In the genomic region with DNA sequence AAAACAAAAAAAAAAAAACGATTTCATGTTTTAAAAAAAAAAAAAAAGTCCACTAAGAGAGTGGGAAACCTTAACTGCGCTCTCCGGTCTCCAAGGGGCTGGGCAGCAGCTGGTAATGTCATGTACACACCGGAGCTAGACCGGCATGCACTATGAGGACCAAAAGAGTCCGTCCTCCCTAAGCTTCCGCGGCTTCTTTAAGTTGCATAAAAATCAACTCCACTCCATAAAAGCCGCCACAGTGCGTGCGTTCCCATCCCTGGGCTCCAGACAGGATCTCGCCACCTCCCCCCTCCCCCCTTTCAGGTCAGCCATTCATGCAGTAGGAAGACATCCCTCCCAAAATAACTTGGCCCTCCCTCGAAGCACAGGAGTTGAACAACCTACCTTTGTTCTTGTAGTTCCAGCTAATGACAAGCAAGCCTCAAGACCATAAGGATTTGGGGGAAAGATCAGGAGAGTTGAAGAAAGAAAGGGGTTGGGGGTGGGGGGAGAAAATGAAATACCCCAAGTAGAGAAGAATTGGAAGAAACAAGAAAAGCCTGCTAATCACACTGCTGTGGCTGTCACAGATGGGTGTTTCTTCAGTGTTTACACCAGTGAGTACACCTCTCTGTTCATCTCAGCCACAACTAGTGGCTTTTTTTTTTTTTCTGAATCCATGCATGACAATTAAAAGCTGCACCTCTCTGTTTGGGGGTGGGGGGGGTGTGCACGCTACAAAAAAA, we compare ENCODE assay signal across 8 mouse cellular contexts.
DNase-seq lines count a peak whose midpoint lies in the region; ATAC-seq lines count a peak whose summit lies in the region.

No protein-coding gene starts in this region.

- WGBS in kidney, embryonic 16.5 days, result 2% methylated on average over 14 of the region's 14 CpGs
- WGBS in forebrain, embryonic 15.5 days, result 2% methylated on average over 14 of the region's 14 CpGs
- under 1% methylated on average over 14 of the region's 14 CpGs for WGBS in limb, embryonic 11.5 days
- WGBS in neural tube, embryonic 14.5 days, result 2% methylated on average over 14 of the region's 14 CpGs

- H3K27ac ChIP-seq in kidney, embryonic 16.5 days (ENCODE audit: low read length), result no peak overlapping the region
- H3K27ac ChIP-seq in forebrain, embryonic 15.5 days (replicated peaks), result peak overlapping the region; percentile 1
- H3K27ac ChIP-seq in limb, embryonic 11.5 days (replicated peaks; ENCODE audit: low read depth, low read length), result 0 out of 2 replicates have a peak overlapping the region, but pooled peaks have one; percentile 22
- H3K27ac ChIP-seq in neural tube, embryonic 14.5 days (ENCODE audit: low read depth, low read length), result no peak overlapping the region

- peak overlapping the region; percentile 49 for H3K4me2 ChIP-seq in kidney, embryonic 16.5 days (replicated peaks; ENCODE audit: low read depth, low read length)
- peak overlapping the region; percentile 32 for H3K4me2 ChIP-seq in forebrain, embryonic 15.5 days (replicated peaks)
- peak overlapping the region; percentile 41 for H3K4me2 ChIP-seq in limb, embryonic 11.5 days (ENCODE audit: low read depth, severe bottlenecking)
- peak overlapping the region; percentile 0; the same call in 1 of the 2 replicates for H3K4me2 ChIP-seq in neural tube, embryonic 14.5 days (ENCODE audit: low read depth, low read length)

- peaks cover 52% of the 10 kb centered on the region for H3K4me1 ChIP-seq in kidney, embryonic 16.5 days (ENCODE audit: insufficient read depth, low read length)
- H3K4me1 ChIP-seq in forebrain, embryonic 15.5 days, result peaks cover 59% of the 10 kb centered on the region
- peaks cover 41% of the 10 kb centered on the region for H3K4me1 ChIP-seq in limb, embryonic 11.5 days (ENCODE audit: control insufficient read depth, insufficient read depth, low read length)
- peaks cover 40% of the 10 kb centered on the region for H3K4me1 ChIP-seq in neural tube, embryonic 14.5 days (ENCODE audit: control insufficient read depth, insufficient read depth, low read length)

- H3K36me3 ChIP-seq in kidney, embryonic 16.5 days (ENCODE audit: insufficient read depth, low read length), result no peaks in the 10 kb centered on the region
- no peaks in the 10 kb centered on the region for H3K36me3 ChIP-seq in forebrain, embryonic 15.5 days
- H3K36me3 ChIP-seq in limb, embryonic 11.5 days (ENCODE audit: control insufficient read depth, insufficient read depth, low read length), result no peaks in the 10 kb centered on the region
- no peaks in the 10 kb centered on the region for H3K36me3 ChIP-seq in neural tube, embryonic 14.5 days (ENCODE audit: control insufficient read depth, insufficient read depth, low read length)

- H3K9ac ChIP-seq in kidney, embryonic 16.5 days (replicated peaks; ENCODE audit: low read length), result no peak overlapping the region
- H3K9ac ChIP-seq in forebrain, embryonic 15.5 days (replicated peaks), result no peak overlapping the region
- no peak overlapping the region for H3K9ac ChIP-seq in limb, embryonic 11.5 days (ENCODE audit: low read length)
- no peak overlapping the region for H3K9ac ChIP-seq in neural tube, embryonic 14.5 days (replicated peaks; ENCODE audit: low read depth, low read length)

- ATAC-seq in kidney, embryonic 16.5 days (ENCODE audit: low FRiP score, low TSS enrichment), result no peak; the same call in 1 of the 2 replicates
- ATAC-seq in forebrain, embryonic 15.5 days (replicated peaks), result no peak
- ATAC-seq in limb, embryonic 11.5 days (ENCODE audit: insufficient number of reproducible peaks, low FRiP score, low TSS enrichment, low read depth), result no peak
- no peak for ATAC-seq in neural tube, embryonic 14.5 days (ENCODE audit: low read depth)

- H3K9me3 ChIP-seq in kidney, embryonic 16.5 days (ENCODE audit: low read length), result no peaks in the 10 kb centered on the region
- no peaks in the 10 kb centered on the region for H3K9me3 ChIP-seq in forebrain, embryonic 15.5 days
- H3K9me3 ChIP-seq in limb, embryonic 11.5 days (ENCODE audit: control insufficient read depth, low read length), result no peaks in the 10 kb centered on the region
- H3K9me3 ChIP-seq in neural tube, embryonic 14.5 days (ENCODE audit: control insufficient read depth, low read length), result no peaks in the 10 kb centered on the region

- H3K4me3 ChIP-seq in kidney, embryonic 16.5 days (ENCODE audit: low read length), result peak overlapping the region; percentile 27
- H3K4me3 ChIP-seq in forebrain, embryonic 15.5 days, result peak overlapping the region; percentile 5
- H3K4me3 ChIP-seq in limb, embryonic 11.5 days (ENCODE audit: low read depth, low read length), result no peak overlapping the region; the same call in 1 of the 2 replicates
- no peak overlapping the region for H3K4me3 ChIP-seq in neural tube, embryonic 14.5 days (ENCODE audit: low read depth, low read length)

- DNase-seq in kidney, postnatal 36 days, result no peak
- DNase-seq in limb, embryonic 11.5 days (ENCODE audit: low spot score), result peak; percentile 57
- no peak for DNase-seq in frontal cortex, adult 2 months (ENCODE audit: extremely low spot score in 1 of 2, low spot score in 1 of 2)
- no peak for DNase-seq in right cerebral cortex, postnatal 25 days
- no peak for DNase-seq in spleen, postnatal 14 days (ENCODE audit: low spot score in 2 of 2)

- H3K27me3 ChIP-seq in kidney, embryonic 16.5 days (ENCODE audit: insufficient read depth, low read length), result no peaks in the 10 kb centered on the region
- H3K27me3 ChIP-seq in forebrain, embryonic 15.5 days, result no peaks in the 10 kb centered on the region; the same call in 1 of the 2 replicates
- 0 out of 2 replicates have a peak, but pooled peaks cover 2% of the 10 kb centered on the region for H3K27me3 ChIP-seq in limb, embryonic 11.5 days (ENCODE audit: control insufficient read depth, insufficient read depth, low read length)
- no peaks in the 10 kb centered on the region for H3K27me3 ChIP-seq in neural tube, embryonic 14.5 days (ENCODE audit: control insufficient read depth, insufficient read depth, low read length)

Comparison
In these comparisons a context has a peak if more than half of its experiments do, and no peak if none do; other contexts are left out.
1. H3K27ac ChIP-seq: peak in forebrain, embryonic 15.5 days (single experiment) and limb, embryonic 11.5 days (single experiment); none in kidney, embryonic 16.5 days (single experiment) and neural tube, embryonic 14.5 days (single experiment).
2. H3K4me3 ChIP-seq: peak in kidney, embryonic 16.5 days (single experiment) and forebrain, embryonic 15.5 days (single experiment); none in limb, embryonic 11.5 days (single experiment) and neural tube, embryonic 14.5 days (single experiment).
3. Peak in every context shown above with its lines, with median percentiles within 50 percentile points of each other: H3K4me2 ChIP-seq.